Mouse (Mus musculus) CH12.LX (cell line): Measurements from ENCODE around the gene Fcho1.

ENCODE experiments used
- CTCF ChIP-seq, 2 experiments: IDR thresholded peaks in 1 of 2; conservative IDR thresholded peaks in 1 of 2; 2 replicates each; pipeline ENCODE4 v1.5.1; 2011 to 2012; ENCODE audit warnings: low read depth in 2 of 2, low read length in 2 of 2, improper control_type of control experiment in 1 of 2, inconsistent platforms in 1 of 2, mild to moderate bottlenecking in 1 of 2, moderate library complexity in 1 of 2
- GABPA ChIP-seq: IDR thresholded peaks from 2 replicates; pipeline ENCODE4 v1.6.1; 2012; ENCODE audit warnings: low read depth, low read length, improper control_type of control experiment, inconsistent platforms; ENCODE audit not compliant: insufficient replicate concordance
- JUND ChIP-seq: conservative IDR thresholded peaks from 2 replicates; pipeline ENCODE4 v1.6.1; 2011; ENCODE audit warnings: low read depth, low read length, improper control_type of control experiment
- POLR2A ChIP-seq: IDR thresholded peaks from 2 replicates; pipeline ENCODE4 v1.6.1; 2011; ENCODE audit warnings: low read depth, mild to moderate bottlenecking, improper control_type of control experiment, low read length
- SIN3A ChIP-seq: IDR thresholded peaks from 2 replicates; pipeline ENCODE4 v1.6.1; 2012; ENCODE audit warnings: low read length, improper control_type of control experiment, inconsistent platforms

GRCm38 (mm10) chr8:71771336-71771735 lies 45.8 kb upstream of the Fcho1 start:
- TF ChIP-seq JUND (no peak), SIN3A (no peak), POLR2A (no peak), CTCF (conservative IDR thresholded peaks at IDR 0.05 in 1 of 2, IDR thresholded peaks at IDR 0.05 in 1 of 2; ENCODE audit: low read depth in 2 of 2, low read length in 2 of 2) (no peak), GABPA (no peak)
